ENCODE assay signal across 9 mouse cellular contexts in the genomic region with DNA sequence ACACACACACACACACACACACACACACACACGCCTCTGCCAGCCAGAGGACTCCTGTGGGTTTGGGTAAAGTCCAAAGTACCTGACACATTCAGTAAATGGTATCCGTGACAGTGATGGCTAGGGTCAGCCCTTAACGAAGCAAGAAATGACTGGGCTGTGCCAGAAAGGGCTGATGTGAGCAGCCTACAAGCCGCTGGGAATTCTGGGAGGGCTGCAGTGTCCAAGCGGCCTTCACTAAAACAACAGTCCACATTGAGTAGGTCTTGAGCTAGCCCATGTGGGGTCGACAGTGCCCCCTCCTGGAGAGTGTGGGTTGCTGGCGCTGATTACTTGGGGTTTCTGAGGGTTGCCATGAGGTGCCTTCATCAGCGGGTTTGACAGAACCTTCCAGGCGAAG. TPM values are rescaled to one million over a fixed set of nuclear protein-coding genes. Genes with fewer than 3 reads are reported as not detected.
DNase-seq lines count a peak whose midpoint lies in the region; ATAC-seq lines count a peak whose summit lies in the region.
"Had no signal": no experiment of that assay in that cellular context is flagged by ENCODE, and none has a peak within 500 bp of the region (broad histone marks: within the 10 kb centered on the region; RNA-seq: fewer than 3 reads in every experiment).

No protein-coding gene starts in this region.

- 0 out of 2 replicates have a peak, but pooled peaks cover 2% of the 10 kb centered on the region for H3K9me3 ChIP-seq in hindbrain, embryonic 10.5 days
- no peaks in the 10 kb centered on the region for H3K9me3 ChIP-seq in hindbrain, embryonic 11.5 days (ENCODE audit: control insufficient read depth, low read length)
- H3K9me3 ChIP-seq: lung, embryonic 15.5 days had no signal

- no peaks in the 10 kb centered on the region for H3K27me3 ChIP-seq in hindbrain, embryonic 10.5 days (ENCODE audit: insufficient read depth, poor library complexity, severe bottlenecking)
- H3K27me3 ChIP-seq in hindbrain, embryonic 11.5 days (ENCODE audit: control insufficient read depth, insufficient read depth, low read length), result no peaks in the 10 kb centered on the region
- H3K27me3 ChIP-seq: lung, embryonic 15.5 days had no signal

- DNase-seq in hindbrain, embryonic 10.5 days (ENCODE audit: low spot score), result no peak
- DNase-seq in hindbrain, embryonic 11.5 days (ENCODE audit: low spot score), result no peak
- DNase-seq in 416B (ENCODE audit: low read depth) (peak; percentile 50), ZHBTc4 (ENCODE audit: low read depth, low spot score) (peak; percentile 91)
- DNase-seq in kidney, postnatal 36 days, result peak; percentile 66 to 78
- no peak for DNase-seq in adrenal gland, adult 18-20 months (ENCODE audit: low spot score in 2 of 2)
- DNase-seq in urinary bladder, postnatal 4 days (ENCODE audit: low spot score in 2 of 2), result no peak
- DNase-seq in spleen, adult 12 weeks (ENCODE audit: low spot score), result no peak

- 76% methylated on average over 9 of the region's 9 CpGs for WGBS in hindbrain, embryonic 10.5 days
- WGBS in hindbrain, embryonic 11.5 days, result 71% methylated on average over 9 of the region's 9 CpGs

- peak overlapping the region; percentile 66 for H3K27ac ChIP-seq in hindbrain, embryonic 10.5 days
- no peak overlapping the region for H3K27ac ChIP-seq in hindbrain, embryonic 11.5 days (ENCODE audit: low read depth, low read length)
- H3K27ac ChIP-seq: lung, embryonic 15.5 days had no signal

- H3K36me3 ChIP-seq in hindbrain, embryonic 10.5 days, result no peaks in the 10 kb centered on the region
- no peaks in the 10 kb centered on the region for H3K36me3 ChIP-seq in hindbrain, embryonic 11.5 days (ENCODE audit: control insufficient read depth, insufficient read depth, low read length)
- H3K36me3 ChIP-seq: lung, embryonic 15.5 days had no signal

- H3K4me3 ChIP-seq in hindbrain, embryonic 10.5 days, result no peak overlapping the region
- no peak overlapping the region for H3K4me3 ChIP-seq in hindbrain, embryonic 11.5 days (ENCODE audit: low read depth, low read length)
- H3K4me3 ChIP-seq: lung, embryonic 15.5 days had no signal

- no peak for ATAC-seq in hindbrain, embryonic 11.5 days (ENCODE audit: low FRiP score)

- H3K4me1 ChIP-seq in hindbrain, embryonic 10.5 days (replicated peaks), result peaks cover 59% of the 10 kb centered on the region
- H3K4me1 ChIP-seq in hindbrain, embryonic 11.5 days (replicated peaks; ENCODE audit: control insufficient read depth, insufficient read depth, low read length), result peaks cover 4% of the 10 kb centered on the region; the same call in 1 of the 2 replicates

- H3K4me2 ChIP-seq in hindbrain, embryonic 11.5 days (replicated peaks; ENCODE audit: low read depth, low read length), result no peak overlapping the region
- H3K4me2 ChIP-seq: lung, embryonic 15.5 days had no signal

- no peak overlapping the region for H3K9ac ChIP-seq in hindbrain, embryonic 11.5 days (ENCODE audit: low read depth, low read length)
- H3K9ac ChIP-seq: lung, embryonic 15.5 days had no signal

RNA-seq across cellular contexts. Expression of a gene that starts 33.8 kb away (rescaled TPM):
- polyA plus RNA-seq in hindbrain, embryonic 10.5 days (2016; fragmentation: Nextera tagmentation; extraction: Ambion mirVana), result 2.4 and 2.7 TPM in 2 replicates
- 2.8 and 4.3 TPM in 2 replicates for polyA plus RNA-seq in hindbrain, embryonic 11.5 days (2014; fragmentation: Nextera tagmentation; extraction: Ambion mirVana)
- 10 to 100 TPM; 12.8 to 15.9 TPM for total RNA-seq in adrenal gland, adult 18-20 months (2021)

Comparison
In these comparisons a context has a peak if more than half of its experiments do, and no peak if none do; other contexts are left out.
1. DNase-seq: peak in 416B (single experiment), ZHBTc4 (single experiment) and kidney, postnatal 36 days (2 of 2); none in hindbrain, embryonic 10.5 days (single experiment), hindbrain, embryonic 11.5 days (single experiment), adrenal gland, adult 18-20 months (0 of 2), urinary bladder, postnatal 4 days (0 of 2) and spleen, adult 12 weeks (single experiment).